Mouse (Mus musculus): Measurements from ENCODE around the gene Irx6. TPM values are rescaled to one million over a fixed set of nuclear protein-coding genes. Genes with fewer than 3 reads are reported as not detected.

Gene Irx6
- total RNA-seq, 2 experiments from 2014 or later, result not detected

GRCm38 (mm10) chr8:92718057-92718456, 44.0 kb downstream of the Irx6 start:
- intact Hi-C loops (cut with DNase I), result loop anchor here (10.0 kb wide), 1 partner anchor 1523 kb away; the partner anchor contains the start of gene Aktip
- no peak for DNase-seq (ENCODE audit: low spot score)

- peak; percentile 27 for DNase-seq (ENCODE audit: low spot score)
- intact Hi-C loops (cut with DNase I), result loop anchor here (2.0 to 5.0 kb wide), 2 partner anchors 229 to 359 kb away; no protein-coding TSS in a partner anchor
These were observed 47.3 kb downstream of the Irx6 start for GRCm38 (mm10) chr8:92721266-92721935.

- intact Hi-C loops (cut with DNase I), result loop anchor here (1.0 to 5.0 kb wide), 3 partner anchors 76 to 360 kb away; no protein-coding TSS in a partner anchor
- DNase-seq (ENCODE audit: low spot score), result no peak
These were observed 47.8 kb downstream of the Irx6 start for GRCm38 (mm10) chr8:92721936-92722321.

- DNase-seq (ENCODE audit: low spot score), result no peak
- intact Hi-C loops (cut with DNase I), result loop anchor here (5.0 kb wide), 1 partner anchor 361 kb away; no protein-coding TSS in a partner anchor
These were observed 49.2 kb downstream of the Irx6 start for GRCm38 (mm10) chr8:92723320-92723719.

- no peak for DNase-seq (ENCODE audit: low spot score)
- intact Hi-C loops (cut with DNase I), result loop anchor here (5.0 kb wide), 1 partner anchor 362 kb away; no protein-coding TSS in a partner anchor
These were observed 49.9 kb downstream of the Irx6 start for GRCm38 (mm10) chr8:92723947-92724346.

- intact Hi-C loops (cut with DNase I), result loop anchor here (5.0 kb wide), 1 partner anchor 362 kb away; no protein-coding TSS in a partner anchor
- DNase-seq (ENCODE audit: low spot score), result no peak
These were observed 50.3 kb downstream of the Irx6 start for GRCm38 (mm10) chr8:92724359-92724758.

Other genes with a start within 250 kb of the Irx6 start
- 100 to 1,000 TPM in 1 of 2 experiments, 10 to 100 TPM in 1; 94.3 to 106 TPM for gene Mmp2, start 153.0 kb downstream of the Irx6 start, total RNA-seq (2021)
- 1 to 10 TPM; 1.0 to 1.6 TPM for gene Lpcat2, start 181.1 kb downstream of the Irx6 start, total RNA-seq (2021)
- gene Capns2, start 227.1 kb downstream of the Irx6 start, total RNA-seq (2021), result not detected